Mouse (Mus musculus) olfactory bulb, adult 2 months (tissue): Measurements from ENCODE around the gene Cyp2c23.

Experiments used
- CTCF ChIP-seq: fragments of 200-500 bp; IDR thresholded peaks from 2 replicates; pipeline ENCODE4 v1.5.1; 2012; ENCODE audit warnings: low read depth, mild to moderate bottlenecking, low read length, moderate library complexity; ENCODE audit not compliant: insufficient read depth
- POLR2A ChIP-seq: fragments of 200-500 bp; IDR thresholded peaks from 2 replicates; pipeline ENCODE4 v1.6.1; 2012; ENCODE audit warnings: mild to moderate bottlenecking, low read depth, low read length, moderate library complexity; ENCODE audit not compliant: insufficient read depth

GRCm38 (mm10) chr19:43961185-43961584 lies 67.8 kb downstream of the Cyp2c23 start:
- TF ChIP-seq POLR2A (no peak), CTCF (no peak)
